Mouse (Mus musculus) kidney, adult 9 months (tissue): ENCODE data around the gene Mindy3.

Source experiments
- DNase-seq: peaks from one replicate; pipeline ENCODE4 v3.0.0; 2022

Gene Mindy3

GRCm38 (mm10) chr2:12297287-12297686 lies 122.0 kb downstream of the Mindy3 start:
- DNase-seq, result no peak
